Mouse (Mus musculus) lung, embryonic 15.5 days (tissue): ENCODE data around the gene Mrps16. TPM values are rescaled to one million over a fixed set of nuclear protein-coding genes. Genes with fewer than 3 reads are reported as not detected.

Experiments used
- ATAC-seq: fragments of 200-750 bp; cut with Nextera tagmentation; 2 replicates; pipeline ENCODE4 v1.8.0; 2017; ENCODE audit warnings: moderate number of reproducible peaks, borderline replicate concordance; ENCODE audit not compliant: low FRiP score, low TSS enrichment; ENCODE audit errors: extremely low read depth
- H3K27ac ChIP-seq: fragments of 300-500 bp; sonication (generic); 2 replicates; pipeline ENCODE4 v1.5.1; 2015; ENCODE audit warnings: moderate library complexity, mild to moderate bottlenecking, inconsistent platforms
- H3K27me3 ChIP-seq: fragments of 300-500 bp; sonication (generic); 2 replicates; pipeline ENCODE4 v1.6.1; 2015; ENCODE audit warnings: inconsistent platforms
- H3K36me3 ChIP-seq: fragments of 300-500 bp; sonication (generic); 2 replicates; pipeline ENCODE4 v1.6.1; 2015; ENCODE audit warnings: inconsistent platforms
- H3K4me1 ChIP-seq: fragments of 300-500 bp; sonication (generic); 2 replicates; pipeline ENCODE4 v1.6.1; 2015; ENCODE audit warnings: inconsistent platforms
- H3K4me2 ChIP-seq: fragments of 300-500 bp; sonication (generic); 2 replicates; pipeline ENCODE4 v1.6.1; 2015; ENCODE audit warnings: inconsistent platforms, mild to moderate bottlenecking, moderate library complexity
- H3K4me3 ChIP-seq: fragments of 300-500 bp; sonication (generic); 2 replicates; pipeline ENCODE4 v1.5.1; 2015; ENCODE audit warnings: mild to moderate bottlenecking, inconsistent platforms
- H3K9ac ChIP-seq: fragments of 300-500 bp; sonication (generic); 2 replicates; pipeline ENCODE4 v1.6.1; 2015; ENCODE audit warnings: inconsistent platforms
- H3K9me3 ChIP-seq: fragments of 300-500 bp; sonication (generic); 2 replicates; pipeline ENCODE4 v1.6.1; 2016; ENCODE audit warnings: inconsistent platforms
- WGBS: fragments of 180-500 bp; shearing (Covaris S2); methylation state at CpG from one replicate; pipeline ENCODE4 v1.1.7; 2015; 5-methylcytosine and 5-hydroxymethylcytosine counted together
- polyA plus RNA-seq: library from polyadenylated mRNA; unstranded; fragments of >200 nt; fragmentation: Nextera tagmentation; extraction: Ambion mirVana; gene quantifications from 2 replicates; pipeline ENCODE4 v1.2.1, GENCODE M21; 2015

Mrps16 gene
- polyA plus RNA-seq, 1 experiment from 2014 or later = 90.3 TPM

- peaks cover 20% of the 10 kb centered on the region for H3K4me1 ChIP-seq
- peak within 1 kb of the TSS; percentile 60 for H3K4me2 ChIP-seq
- H3K9ac ChIP-seq = peak within 1 kb of the TSS; percentile 96
- peak within 1 kb of the TSS; percentile 95 for H3K27ac ChIP-seq
- no peaks in the 10 kb centered on the region for H3K27me3 ChIP-seq
- WGBS = 2% methylated on average over 42 of the region's 42 CpGs
- H3K36me3 ChIP-seq = peaks cover 25% of the 10 kb centered on the region
- peak within 1 kb of the TSS; percentile 97 for H3K4me3 ChIP-seq
- H3K9me3 ChIP-seq = no peaks in the 10 kb centered on the region
- ATAC-seq = peak; percentile 98
These were observed 45.4 kb downstream of the Mrps16 start, which contains the start of the genes Ecd and Fam149b for GRCm38 (mm10) chr14:20347991-20348541. Gene Ecd, minus strand, starts transcription at chr14:20348121. Gene Fam149b, plus strand, starts transcription at chr14:20348162.

GRCm38 (mm10) chr14:20347441-20347990, 45.9 kb downstream of the Mrps16 start:
- Histone ChIP-seq H3K4me1 (peaks cover 20% of the 10 kb centered on the region), H3K27ac (peak overlapping the region; percentile 70), H3K9ac (peak overlapping the region; percentile 73), H3K4me2 (peak overlapping the region; percentile 56), H3K4me3 (peak overlapping the region; percentile 97), H3K9me3 (no peaks in the 10 kb centered on the region), H3K36me3 (peaks cover 20% of the 10 kb centered on the region), H3K27me3 (no peaks in the 10 kb centered on the region)
- peak; percentile 13 for ATAC-seq
- 2% methylated on average over 15 of the region's 15 CpGs for WGBS

GRCm38 (mm10) chr14:20345885-20346284, 47.5 kb downstream of the Mrps16 start:
- Histone ChIP-seq H3K9ac (no peak overlapping the region), H3K4me1 (peaks cover 20% of the 10 kb centered on the region), H3K4me3 (no peak overlapping the region), H3K27ac (no peak overlapping the region), H3K9me3 (no peaks in the 10 kb centered on the region), H3K36me3 (peaks cover 24% of the 10 kb centered on the region), H3K27me3 (no peaks in the 10 kb centered on the region), H3K4me2 (no peak overlapping the region)
- WGBS = 79% methylated on average over 9 of the region's 9 CpGs
- ATAC-seq = no peak

GRCm38 (mm10) chr14:20340866-20341265, 52.6 kb downstream of the Mrps16 start:
- H3K4me3 ChIP-seq = no peak overlapping the region
- no peak overlapping the region for H3K9ac ChIP-seq
- H3K27me3 ChIP-seq = no peaks in the 10 kb centered on the region
- no peak overlapping the region for H3K27ac ChIP-seq
- ATAC-seq = no peak
- 0 out of 2 replicates have a peak, but pooled peaks cover under 1% of the 10 kb centered on the region for H3K4me1 ChIP-seq
- H3K36me3 ChIP-seq = peaks cover 48% of the 10 kb centered on the region
- no peaks in the 10 kb centered on the region for H3K9me3 ChIP-seq
- 75% methylated on average over 7 of the region's 7 CpGs for WGBS
- no peak overlapping the region for H3K4me2 ChIP-seq

- 80% methylated on average over 8 of the region's 8 CpGs for WGBS
- Histone ChIP-seq H3K4me2 (no peak overlapping the region), H3K27ac (no peak overlapping the region), H3K9ac (no peak overlapping the region), H3K27me3 (no peaks in the 10 kb centered on the region), H3K36me3 (peaks cover 50% of the 10 kb centered on the region), H3K4me1 (no peaks in the 10 kb centered on the region), H3K9me3 (no peaks in the 10 kb centered on the region), H3K4me3 (no peak overlapping the region)
- ATAC-seq = no peak
These were observed 53.3 kb downstream of the Mrps16 start for GRCm38 (mm10) chr14:20340149-20340548.

- H3K4me2 ChIP-seq = no peak overlapping the region
- H3K27ac ChIP-seq = no peak overlapping the region
- peaks cover 52% of the 10 kb centered on the region for H3K36me3 ChIP-seq
- WGBS = 91% methylated on average over 5 of the region's 5 CpGs
- H3K9me3 ChIP-seq = no peaks in the 10 kb centered on the region
- no peaks in the 10 kb centered on the region for H3K27me3 ChIP-seq
- H3K4me3 ChIP-seq = no peak overlapping the region
- no peak overlapping the region for H3K9ac ChIP-seq
- ATAC-seq = no peak
- H3K4me1 ChIP-seq = no peaks in the 10 kb centered on the region
These were observed 54.0 kb downstream of the Mrps16 start for GRCm38 (mm10) chr14:20339415-20339814.

Other genes with a start within 250 kb of the Mrps16 start
- gene Kcnk5, start 211.8 kb downstream of the Mrps16 start, polyA plus RNA-seq = 12.3 and 12.5 TPM in 2 replicates
- 1.3 and 3.0 TPM in 2 replicates for gene Kcnk16, start 124.4 kb downstream of the Mrps16 start, polyA plus RNA-seq
- gene Nudt13, start 98.9 kb downstream of the Mrps16 start, polyA plus RNA-seq = 15.0 and 21.2 TPM in 2 replicates
- 49.1 and 50.0 TPM in 2 replicates for gene Ecd, start 45.5 kb downstream of the Mrps16 start, polyA plus RNA-seq
- 32.4 and 35.8 TPM in 2 replicates for gene Fam149b, start 45.5 kb downstream of the Mrps16 start, polyA plus RNA-seq
- gene Dnajc9, start 4.7 kb downstream of the Mrps16 start, polyA plus RNA-seq = 190 and 191 TPM in 2 replicates
- 1.5 and 1.7 TPM in 2 replicates for gene Cfap70, start 58.6 kb upstream of the Mrps16 start, polyA plus RNA-seq
- 38.8 and 44.7 TPM in 2 replicates for gene Anxa7, start 86.5 kb upstream of the Mrps16 start, polyA plus RNA-seq
- 0.50 and 0.82 TPM in 2 replicates for gene Mss51, start 103.3 kb upstream of the Mrps16 start, polyA plus RNA-seq
- 41.3 and 41.6 TPM in 2 replicates for gene Ppp3cb, start 152.9 kb upstream of the Mrps16 start, polyA plus RNA-seq
- 7.0 and 7.6 TPM in 2 replicates for gene Usp54, start 247.4 kb upstream of the Mrps16 start, polyA plus RNA-seq